Mouse (Mus musculus) erythroblast, embryonic 14.5 days (primary cell): ENCODE measurements around the gene 1700020A23Rik.

ENCODE experiments used
- GATA1 ChIP-seq: IDR thresholded peaks from 2 replicates; pipeline ENCODE4 v1.6.1; 2012; ENCODE audit warnings: low read length, inconsistent platforms, mixed read lengths
- TAL1 ChIP-seq: IDR thresholded peaks from 3 replicates; pipeline ENCODE4 v1.6.1; 2012; ENCODE audit warnings: low read length, inconsistent platforms, mixed read lengths

DNA sequence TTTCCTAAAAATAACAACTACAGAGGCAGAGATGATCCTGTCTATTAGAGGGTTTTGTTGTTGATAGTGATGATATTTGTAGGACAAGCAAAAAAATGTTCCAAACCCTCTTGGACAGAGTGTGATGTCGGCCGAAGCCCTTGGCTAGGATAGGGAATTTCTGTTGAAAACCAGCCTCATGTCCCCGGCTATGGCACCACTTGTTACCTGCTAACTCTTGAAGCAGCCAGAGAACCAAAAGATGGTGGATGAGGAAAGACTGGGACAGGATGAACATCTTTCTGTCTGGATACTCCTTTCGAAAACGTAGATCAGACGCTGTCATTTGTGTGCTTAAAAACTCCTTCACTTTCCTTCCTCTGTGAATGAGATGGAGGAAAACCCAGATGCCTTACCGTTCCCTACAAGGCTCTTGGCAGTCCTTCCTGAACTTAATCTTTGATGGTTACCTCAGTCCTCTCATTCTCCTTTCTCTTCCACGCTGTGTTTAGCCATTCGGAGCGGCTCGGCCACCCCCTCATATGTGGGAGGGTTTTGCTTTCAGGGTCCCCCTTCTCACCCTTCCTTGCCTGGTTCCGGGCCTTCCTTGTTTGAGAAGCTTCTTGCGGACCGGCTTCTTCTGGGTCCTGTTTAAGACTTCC, 46.1 kb downstream of the 1700020A23Rik start:
- TF ChIP-seq GATA1, result no peak
- TF ChIP-seq TAL1, result no peak
